Mouse (Mus musculus) olfactory bulb, adult 2 months (tissue): ENCODE data around the gene Cdh12.

Experiments used
- CTCF ChIP-seq: fragments of 200-500 bp; IDR thresholded peaks from 2 replicates; pipeline ENCODE4 v1.5.1; 2012; ENCODE audit warnings: low read depth, mild to moderate bottlenecking, low read length, moderate library complexity; ENCODE audit not compliant: insufficient read depth
- POLR2A ChIP-seq: fragments of 200-500 bp; IDR thresholded peaks from 2 replicates; pipeline ENCODE4 v1.6.1; 2012; ENCODE audit warnings: mild to moderate bottlenecking, low read depth, low read length, moderate library complexity; ENCODE audit not compliant: insufficient read depth

- TF ChIP-seq POLR2A = no peak
- TF ChIP-seq CTCF = no peak
Measured at GRCm38 (mm10) chr15:20971041-20971440, 522.0 kb downstream of the Cdh12 start.
